Mouse (Mus musculus) limb, embryonic 10.5 days (tissue): Measurements from ENCODE around the gene Ciao1. TPM values are rescaled to one million over a fixed set of nuclear protein-coding genes. Genes with fewer than 3 reads are reported as not detected.
"Not testable (repeated sequence)": the region's sequence is repeated elsewhere in the genome, so short reads cannot be mapped to it uniquely, and the experiment has no call there.

Experiments
- DNase-seq: peaks from one replicate; pipeline ENCODE4 v3.0.0-alpha.2; 2017; ENCODE audit warnings: low spot score
- H3K27ac ChIP-seq: fragments of 300-500 bp; sonication (generic); 2 replicates; pipeline ENCODE4 v1.5.1; 2016; ENCODE audit warnings: mild to moderate bottlenecking
- H3K27me3 ChIP-seq: fragments of 300-500 bp; sonication (generic); 2 replicates; pipeline ENCODE4 v1.6.1; 2016; ENCODE audit warnings: low read depth, mild to moderate bottlenecking; ENCODE audit not compliant: poor library complexity, severe bottlenecking
- H3K36me3 ChIP-seq: fragments of 300-500 bp; sonication (generic); 2 replicates; pipeline ENCODE4 v1.6.1; 2016; ENCODE audit warnings: mild to moderate bottlenecking, moderate library complexity
- H3K4me1 ChIP-seq: fragments of 300-500 bp; sonication (generic); 2 replicates; pipeline ENCODE4 v1.6.1; 2016
- H3K4me3 ChIP-seq: fragments of 300-500 bp; sonication (generic); 2 replicates; pipeline ENCODE4 v1.5.1; 2016; ENCODE audit warnings: mild to moderate bottlenecking, moderate library complexity
- H3K9me3 ChIP-seq: fragments of 300-500 bp; sonication (generic); replicated peaks from 2 replicates; pipeline ENCODE4 v1.6.1; 2016; ENCODE audit warnings: mild to moderate bottlenecking
- WGBS: fragments of 180-500 bp; shearing (Covaris S2); methylation state at CpG from one replicate; pipeline ENCODE4 v1.1.7; 2016; 5-methylcytosine and 5-hydroxymethylcytosine counted together
- polyA plus RNA-seq: library from polyadenylated mRNA; unstranded; fragments of >200 nt; fragmentation: Nextera tagmentation; extraction: Ambion mirVana; gene quantifications from 2 replicates; pipeline ENCODE4 v1.2.1, GENCODE M21; 2016

Ciao1 gene
- polyA plus RNA-seq, 1 experiment from 2014 or later = 58.8 TPM

- WGBS = 99% methylated on average over 3 of the region's 3 CpGs
- Histone ChIP-seq H3K27ac (no peak overlapping the region), H3K36me3 (peaks cover 100% of the 10 kb centered on the region), H3K27me3 (no peaks in the 10 kb centered on the region), H3K9me3 (no peaks in the 10 kb centered on the region), H3K4me3 (no peak overlapping the region), H3K4me1 (no peaks in the 10 kb centered on the region)
- DNase-seq = no peak
Observed at GRCm38 (mm10) chr2:127225261-127225660, 22.4 kb downstream of the Ciao1 start.

- no peak for DNase-seq
- 94% methylated on average over 5 of the region's 5 CpGs for WGBS
- no peak overlapping the region for H3K4me3 ChIP-seq
- peaks cover 99% of the 10 kb centered on the region for H3K36me3 ChIP-seq
- no peaks in the 10 kb centered on the region for H3K4me1 ChIP-seq
- no peaks in the 10 kb centered on the region for H3K27me3 ChIP-seq
- H3K9me3 ChIP-seq = no peaks in the 10 kb centered on the region
- H3K27ac ChIP-seq = no peak overlapping the region
Observed at GRCm38 (mm10) chr2:127217746-127218145, 29.9 kb downstream of the Ciao1 start.

DNA sequence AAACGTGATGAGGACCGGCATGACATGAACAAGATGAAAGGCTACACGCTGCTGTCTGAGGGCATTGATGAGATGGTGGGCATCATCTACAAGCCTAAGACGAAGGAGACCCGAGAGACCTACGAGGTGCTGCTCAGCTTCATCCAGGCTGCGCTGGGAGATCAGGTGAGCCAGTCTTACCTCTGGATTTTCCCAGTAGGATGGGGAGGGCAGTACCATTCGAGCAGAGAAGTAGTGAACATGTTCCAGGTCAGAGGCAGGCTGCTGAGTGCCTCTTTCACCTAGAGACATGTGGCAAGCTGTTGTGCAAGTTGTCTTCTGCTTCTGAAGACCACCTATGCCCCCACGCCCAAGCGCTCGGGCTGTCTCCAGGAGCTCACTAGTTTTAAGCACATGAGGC lies 36.9 kb downstream of the Ciao1 start:
- no peak overlapping the region for H3K4me3 ChIP-seq
- peaks cover 61% of the 10 kb centered on the region for H3K36me3 ChIP-seq
- WGBS = 96% methylated on average over 11 of the region's 11 CpGs
- peaks cover 15% of the 10 kb centered on the region for H3K4me1 ChIP-seq
- no peak for DNase-seq
- H3K27ac ChIP-seq = no peak overlapping the region
- H3K9me3 ChIP-seq = no peaks in the 10 kb centered on the region
- H3K27me3 ChIP-seq = no peaks in the 10 kb centered on the region

- peaks cover 15% of the 10 kb centered on the region for H3K4me1 ChIP-seq
- no peaks in the 10 kb centered on the region for H3K9me3 ChIP-seq
- under 1% methylated on average over 17 of the region's 17 CpGs for WGBS
- H3K27ac ChIP-seq = peak overlapping the region; percentile 81
- peak overlapping the region; percentile 64 for H3K4me3 ChIP-seq
- no peak for DNase-seq
- H3K36me3 ChIP-seq = peaks cover 42% of the 10 kb centered on the region
- no peaks in the 10 kb centered on the region for H3K27me3 ChIP-seq
Observed at GRCm38 (mm10) chr2:127208452-127208769, 39.2 kb downstream of the Ciao1 start.

- H3K4me3 ChIP-seq = peak within 1 kb of the TSS; percentile 64
- no peaks in the 10 kb centered on the region for H3K27me3 ChIP-seq
- no peaks in the 10 kb centered on the region for H3K9me3 ChIP-seq
- H3K27ac ChIP-seq = peak within 1 kb of the TSS; percentile 81
- DNase-seq = peak; percentile 94
- 12% methylated on average over 36 of the region's 36 CpGs for WGBS
- H3K36me3 ChIP-seq = peaks cover 42% of the 10 kb centered on the region
- H3K4me1 ChIP-seq = peaks cover 15% of the 10 kb centered on the region
Observed at GRCm38 (mm10) chr2:127207547-127208451, 39.8 kb downstream of the Ciao1 start, which contains the start of the genes 1810024B03Rik and Snrnp200. Gene 1810024B03Rik, minus strand, starts transcription at chr2:127208280. Gene Snrnp200, plus strand, starts transcription at chr2:127208386.

GRCm38 (mm10) chr2:127206916-127207315 lies 40.7 kb downstream of the Ciao1 start:
- WGBS = 93% methylated on average over 2 of the region's 2 CpGs
- Histone ChIP-seq H3K27ac (no peak overlapping the region), H3K36me3 (peaks cover 42% of the 10 kb centered on the region), H3K4me1 (peaks cover 15% of the 10 kb centered on the region), H3K9me3 (no peaks in the 10 kb centered on the region), H3K27me3 (no peaks in the 10 kb centered on the region), H3K4me3 (0 out of 2 replicates have a peak overlapping the region, but pooled peaks have one; percentile 64)
- DNase-seq = no peak

DNA sequence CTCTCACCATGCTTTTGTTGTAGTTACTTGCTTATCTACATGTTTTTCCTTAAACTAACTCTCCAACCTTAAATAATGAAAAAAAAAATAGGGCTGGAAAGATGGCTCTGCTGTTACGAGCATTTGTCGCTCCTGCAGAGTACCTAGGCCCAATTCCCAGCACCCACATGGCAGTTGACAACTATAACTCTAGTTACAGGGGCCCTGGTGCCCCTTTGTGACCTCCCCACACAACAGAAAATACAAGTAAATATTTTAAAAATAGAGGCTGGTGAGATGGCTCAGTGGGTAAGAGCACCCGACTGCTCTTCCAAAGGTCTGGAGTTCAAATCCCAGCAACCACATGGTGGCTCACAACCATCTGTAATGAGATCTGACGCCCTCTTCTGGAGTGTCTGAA lies 41.7 kb downstream of the Ciao1 start:
- not testable (repeated sequence) for H3K4me3 ChIP-seq, DNase-seq, H3K27me3 ChIP-seq, H3K9me3 ChIP-seq, H3K27ac ChIP-seq
- H3K4me1 ChIP-seq = peaks cover 15% of the 10 kb centered on the region
- H3K36me3 ChIP-seq = peaks cover 41% of the 10 kb centered on the region
- WGBS = 93% methylated on average over 4 of the region's 4 CpGs

DNA sequence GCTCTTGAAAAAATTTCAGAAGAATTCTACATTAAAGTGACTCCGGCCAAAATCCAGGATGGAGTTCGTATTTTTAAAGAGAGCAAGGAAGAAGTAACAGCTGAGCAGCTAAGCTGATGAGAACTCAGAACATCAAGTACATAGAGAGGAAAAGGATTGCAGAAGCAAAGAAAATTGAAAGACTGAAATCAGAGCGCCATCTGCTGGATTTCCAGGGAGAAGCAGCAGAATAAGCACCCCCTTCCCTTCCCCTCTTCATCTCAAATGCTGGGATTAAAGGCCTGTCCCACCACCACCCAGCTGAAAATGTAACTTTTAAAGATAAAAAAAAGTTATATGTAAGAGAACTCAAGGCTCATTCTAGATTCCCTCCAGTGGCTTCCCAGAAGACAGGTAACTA lies 42.7 kb downstream of the Ciao1 start:
- peak; percentile 69 for DNase-seq
- no peak overlapping the region for H3K27ac ChIP-seq
- WGBS = 39% methylated on average over 3 of the region's 3 CpGs
- no peaks in the 10 kb centered on the region for H3K27me3 ChIP-seq
- no peaks in the 10 kb centered on the region for H3K9me3 ChIP-seq
- peaks cover 15% of the 10 kb centered on the region for H3K4me1 ChIP-seq
- no peak overlapping the region for H3K4me3 ChIP-seq
- H3K36me3 ChIP-seq = peaks cover 40% of the 10 kb centered on the region

Other genes starting within 250 kb of the Ciao1 start
- gene Ap4e1, start 239.1 kb downstream of the Ciao1 start, polyA plus RNA-seq = 12.5 and 13.9 TPM in 2 replicates
- gene Blvra, start 177.2 kb downstream of the Ciao1 start, polyA plus RNA-seq = 30.9 and 31.7 TPM in 2 replicates
- gene Ncaph, start 113.9 kb downstream of the Ciao1 start, polyA plus RNA-seq = 110 and 125 TPM in 2 replicates
- 15.9 and 18.0 TPM in 2 replicates for gene Itpripl1, start 104.4 kb downstream of the Ciao1 start, polyA plus RNA-seq
- gene 1810024B03Rik, start 39.5 kb downstream of the Ciao1 start, polyA plus RNA-seq = 1.7 and 2.5 TPM in 2 replicates
- gene Snrnp200, start 39.4 kb downstream of the Ciao1 start, polyA plus RNA-seq = 103 and 113 TPM in 2 replicates
- gene Tmem127, start 92 bp upstream of the Ciao1 start, polyA plus RNA-seq = 21.8 and 26.3 TPM in 2 replicates
- 80.4 and 80.8 TPM in 2 replicates for gene Stard7, start 22.4 kb upstream of the Ciao1 start, polyA plus RNA-seq
- gene Dusp2, start 88.3 kb upstream of the Ciao1 start, polyA plus RNA-seq = 6.4 and 7.6 TPM in 2 replicates
- gene Astl, start 90.8 kb upstream of the Ciao1 start, polyA plus RNA-seq = 0.08 and 0.09 TPM in 2 replicates
- gene Adra2b, start 115.4 kb upstream of the Ciao1 start, polyA plus RNA-seq = 1.7 and 1.9 TPM in 2 replicates
- 0.10 TPM in 2 replicates for gene Gpat2, start 177.4 kb upstream of the Ciao1 start, polyA plus RNA-seq
- gene Fahd2a, start 196.7 kb upstream of the Ciao1 start, polyA plus RNA-seq = 15.6 and 21.1 TPM in 2 replicates